Mouse (Mus musculus): ENCODE data around the gene Stx4a.

GRCm38 (mm10) chr7:127888821-127889220, 64.7 kb downstream of the Stx4a start:
- TF ChIP-seq MAFK (IDR thresholded peaks at IDR 0.05; ENCODE audit: insufficient read depth, low read depth, low read length) (no peak), ZNF384 (IDR thresholded peaks at IDR 0.05; ENCODE audit: low read depth, low read length) (no peak), ZC3H11A (IDR thresholded peaks at IDR 0.05; ENCODE audit: borderline replicate concordance, low read depth, low read length) (no peak), CHD2 (IDR thresholded peaks at IDR 0.05; ENCODE audit: low read depth, low read length) (no peak), HCFC1 (IDR thresholded peaks at IDR 0.05; ENCODE audit: borderline replicate concordance, insufficient read depth, low read length) (no peak)

Measured in ES-E14 (cell line).